Mouse (Mus musculus) duodenum, adult 2 months (tissue): ENCODE measurements around the gene Wfdc15a. TPM values are rescaled to one million over a fixed set of nuclear protein-coding genes. Genes with fewer than 3 reads are reported as not detected.

Experiments
- polyA plus RNA-seq: library from polyadenylated mRNA; depleted of rRNA; stranded (reverse); fragments of >200 nt; gene quantifications from 2 replicates; pipeline ENCODE4 v1.2.3, GENCODE M21; 2012; ENCODE audit warnings: low replicate concordance; rRNA removed

Wfdc15a gene
- polyA plus RNA-seq, result not detected in 2 replicates

GRCm38 (mm10) chr2:164199626-164200327 is at the start of gene Wfdc15a:
Gene Wfdc15a, minus strand, starts transcription at chr2:164200130.

GRCm38 (mm10) chr2:164238366-164238765 is 38.4 kb upstream of the Wfdc15a start, which contains the start of gene Svs2:
Gene Svs2, minus strand, starts transcription at chr2:164238466.

GRCm38 (mm10) chr2:164221522-164221921 is 21.6 kb upstream of the Wfdc15a start, which contains the start of gene Wfdc15b:
Gene Wfdc15b, minus strand, starts transcription at chr2:164221660.

GRCm38 (mm10) chr2:164190576-164190975 is 9.4 kb downstream of the Wfdc15a start, which contains the start of gene Wfdc12:
Gene Wfdc12, minus strand, starts transcription at chr2:164190608.

GRCm38 (mm10) chr2:164182692-164183255 is 17.2 kb downstream of the Wfdc15a start, which contains the start of gene Wfdc5:
Gene Wfdc5, minus strand, starts transcription at chr2:164182742.

GRCm38 (mm10) chr2:164170902-164171301 is 29.0 kb downstream of the Wfdc15a start, which contains the start of gene Kcns1:
Gene Kcns1, minus strand, starts transcription at chr2:164171113.

Other genes with a start within 250 kb of the Wfdc15a start
- 26.3 and 27.4 TPM in 2 replicates for gene Ywhab, start 205.2 kb downstream of the Wfdc15a start, polyA plus RNA-seq
- 0.11 and 0.55 TPM in 2 replicates for gene Pabpc1l, start 174.7 kb downstream of the Wfdc15a start, polyA plus RNA-seq
- gene Stk4, start 129.8 kb downstream of the Wfdc15a start, polyA plus RNA-seq, result 4.9 and 5.9 TPM in 2 replicates
- 34.6 and 34.9 TPM in 2 replicates for gene Tomm34, start 129.0 kb downstream of the Wfdc15a start, polyA plus RNA-seq
- gene Kcns1, start 29.0 kb downstream of the Wfdc15a start, polyA plus RNA-seq, result 0.11 TPM in 1 of 2 replicates, not detected in the other
- gene Wfdc5, start 17.4 kb downstream of the Wfdc15a start, polyA plus RNA-seq, result not detected in 2 replicates
- gene Wfdc12, start 9.5 kb downstream of the Wfdc15a start, polyA plus RNA-seq, result not detected in 2 replicates
- 0.31 and 2.6 TPM in 2 replicates for gene Wfdc15b, start 21.5 kb upstream of the Wfdc15a start, polyA plus RNA-seq
- not detected in 2 replicates for gene Svs2, start 38.3 kb upstream of the Wfdc15a start, polyA plus RNA-seq
- not detected in 2 replicates for gene Svs3b, start 56.5 kb upstream of the Wfdc15a start, polyA plus RNA-seq
- gene Svs4, start 78.3 kb upstream of the Wfdc15a start, polyA plus RNA-seq, result not detected in 2 replicates
- not detected in 2 replicates for gene Svs3a, start 89.1 kb upstream of the Wfdc15a start, polyA plus RNA-seq
- not detected in 2 replicates for gene Svs6, start 116.6 kb upstream of the Wfdc15a start, polyA plus RNA-seq
- not detected in 2 replicates for gene Svs5, start 132.6 kb upstream of the Wfdc15a start, polyA plus RNA-seq
- 9.0 and 13.9 TPM in 2 replicates for gene Slpi, start 189.0 kb upstream of the Wfdc15a start, polyA plus RNA-seq
- 0.17 and 70.7 TPM in 2 replicates for gene Rbpjl, start 203.0 kb upstream of the Wfdc15a start, polyA plus RNA-seq
- gene Matn4, start 205.0 kb upstream of the Wfdc15a start, polyA plus RNA-seq, result 0.81 and 1.6 TPM in 2 replicates
- 26.7 and 44.6 TPM in 2 replicates for gene Sdc4, start 243.8 kb upstream of the Wfdc15a start, polyA plus RNA-seq